Mouse (Mus musculus) ES-E14 (cell line): Measurements from ENCODE around the gene Foxp1. TPM values are rescaled to one million over a fixed set of nuclear protein-coding genes. Genes with fewer than 3 reads are reported as not detected.
A peak's percentile ranks its signal among the peaks of the same experiment; 100 is the strongest.

Experiments
- DNase-seq: peaks from one replicate; pipeline ENCODE4 v3.0.0-alpha.2; 2013; ENCODE audit warnings: low read depth, low spot score
- H3K27ac ChIP-seq: 2 replicates; pipeline ENCODE4 v1.5.1; 2012; ENCODE audit warnings: low read depth, mild to moderate bottlenecking, low read length, moderate library complexity, mixed read lengths; ENCODE audit not compliant: poor library complexity, insufficient read depth, severe bottlenecking
- H3K36me3 ChIP-seq: 2 replicates; pipeline ENCODE4 v1.6.1; 2012; ENCODE audit warnings: mild to moderate bottlenecking, low read length, moderate library complexity, mixed read lengths; ENCODE audit not compliant: control insufficient read depth, poor library complexity, insufficient read depth, severe bottlenecking
- H3K4me1 ChIP-seq, 2 experiments: fragments of 150-350 bp in 1 of 2; sonication (generic) in 1 of 2; 2 replicates each; pipeline ENCODE4 v1.6.1; 2012; ENCODE audit warnings: low read length in 2 of 2, mild to moderate bottlenecking in 1 of 2, mixed read lengths in 1 of 2; ENCODE audit not compliant: control insufficient read depth in 2 of 2, insufficient read depth in 2 of 2, poor library complexity in 1 of 2
- H3K4me3 ChIP-seq, 2 experiments: fragments of 150-350 bp in 1 of 2; sonication (generic) in 1 of 2; 2 replicates each; pipeline ENCODE4 v1.5.1; 2012; ENCODE audit warnings: low read length in 2 of 2, low read depth in 1 of 2, mild to moderate bottlenecking in 1 of 2, mixed read lengths in 1 of 2; ENCODE audit not compliant: insufficient read depth in 1 of 2, poor library complexity in 1 of 2, severe bottlenecking in 1 of 2
- H3K9ac ChIP-seq: 2 replicates; pipeline ENCODE4 v1.6.1; 2012; ENCODE audit warnings: low read depth, mild to moderate bottlenecking, low read length, mixed read lengths; ENCODE audit not compliant: poor library complexity, insufficient read depth, severe bottlenecking
- H3K9me3 ChIP-seq: fragments of 150-350 bp; sonication (generic); 2 replicates; pipeline ENCODE4 v1.6.1; 2012; ENCODE audit warnings: low read depth, mild to moderate bottlenecking, low read length; ENCODE audit not compliant: control insufficient read depth, insufficient read depth
- CHD2 ChIP-seq: IDR thresholded peaks from 2 replicates; pipeline ENCODE4 v1.6.1; 2014; ENCODE audit warnings: mild to moderate bottlenecking, low read depth, low read length, inconsistent platforms
- HCFC1 ChIP-seq: IDR thresholded peaks from 2 replicates; pipeline ENCODE4 v1.6.1; 2012; ENCODE audit warnings: low read length, inconsistent platforms, borderline replicate concordance; ENCODE audit not compliant: insufficient read depth
- MAFK ChIP-seq: IDR thresholded peaks from 2 replicates; pipeline ENCODE4 v1.6.1; 2014; ENCODE audit warnings: mild to moderate bottlenecking, low read depth, low read length, inconsistent platforms; ENCODE audit not compliant: insufficient read depth
- ZC3H11A ChIP-seq: IDR thresholded peaks from 2 replicates; pipeline ENCODE4 v1.6.1; 2012; ENCODE audit warnings: low read depth, mild to moderate bottlenecking, inconsistent platforms, low read length, borderline replicate concordance
- ZNF384 ChIP-seq: IDR thresholded peaks from 2 replicates; pipeline ENCODE4 v1.6.1; 2012; ENCODE audit warnings: low read depth, low read length, inconsistent platforms
- in situ Hi-C, 2 experiments: fragments of 600-800 bp; cut with MboI; formaldehyde crosslinking; loops; one replicate each; pipeline ENCODE4 v1.15.1; 2025; ENCODE audit warnings: low sequenced_read_pairs in 2 of 2, inconsistent platforms in 1 of 2; ENCODE audit not compliant: unreplicated experiment in 2 of 2
- total RNA-seq: library from RNA; depleted of rRNA; stranded (reverse); fragments of 300-350 nt; gene quantifications from 2 replicates; pipeline ENCODE4 v1.2.3, GENCODE M21; 2012

The Foxp1 gene
- total RNA-seq, 1 experiment: 70.0 TPM

DNA sequence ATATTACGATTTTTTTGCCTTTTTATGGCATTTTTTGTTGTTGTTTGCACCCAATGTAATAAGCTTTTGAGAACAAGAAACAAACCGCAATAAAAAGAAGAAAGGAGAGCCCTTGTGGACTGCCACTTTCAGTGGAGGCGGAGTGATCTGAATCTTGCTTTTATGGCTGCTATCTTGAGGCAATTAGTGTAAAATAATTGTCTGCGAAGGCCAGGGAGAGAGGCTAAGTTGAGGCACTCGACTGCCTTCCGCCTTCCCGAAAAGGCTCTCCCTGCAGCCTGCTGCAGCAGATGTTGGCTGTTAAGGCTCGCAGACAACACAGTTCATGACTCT, 37.7 kb downstream of the Foxp1 start:
- peaks cover 2 to 5% of the 10 kb centered on the region in 2 experiments; a peak in 1 of 4 replicates for H3K4me1 ChIP-seq
- no peak for TF ChIP-seq ZNF384
- no peak for TF ChIP-seq CHD2
- TF ChIP-seq ZC3H11A: no peak
- TF ChIP-seq MAFK: no peak
- TF ChIP-seq HCFC1: no peak
- H3K9ac ChIP-seq: no peak overlapping the region
- DNase-seq: no peak
- no peak overlapping the region for H3K27ac ChIP-seq
- H3K4me3 ChIP-seq: peak overlapping the region; percentile 5 to 10; a peak in 2 of 4 replicates
- H3K36me3 ChIP-seq: no peaks in the 10 kb centered on the region
- in situ Hi-C loops: no loop called here
- H3K9me3 ChIP-seq: no peaks in the 10 kb centered on the region

DNA sequence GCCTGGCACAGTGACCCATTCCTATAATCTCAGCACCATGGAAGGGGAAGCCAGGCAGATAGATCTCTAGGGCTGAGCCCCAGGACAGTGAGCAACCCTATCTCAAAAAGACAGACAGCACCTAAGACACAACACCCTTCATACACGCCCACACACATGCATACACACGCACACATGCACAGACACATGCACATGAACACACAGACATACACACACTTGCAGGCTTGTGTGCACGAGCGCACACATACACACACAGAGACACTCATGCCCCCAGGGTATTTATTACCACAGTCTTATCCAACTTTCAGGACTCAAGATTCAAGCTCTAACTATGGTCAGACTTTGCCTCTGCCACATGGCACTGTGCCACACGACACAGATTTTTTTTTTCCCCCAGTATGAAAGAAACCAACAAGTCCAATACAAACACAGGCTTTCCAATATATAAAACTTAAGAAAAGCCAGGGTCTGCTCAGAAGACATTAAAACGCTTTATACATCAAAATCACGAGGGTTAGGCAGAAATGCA, 38.3 kb downstream of the Foxp1 start:
- H3K9ac ChIP-seq: no peak overlapping the region
- no peak overlapping the region for H3K4me3 ChIP-seq
- no peaks in the 10 kb centered on the region for H3K9me3 ChIP-seq
- H3K27ac ChIP-seq: no peak overlapping the region
- H3K36me3 ChIP-seq: no peaks in the 10 kb centered on the region
- H3K4me1 ChIP-seq: peaks cover 2 to 5% of the 10 kb centered on the region in 2 experiments; a peak in 1 of 4 replicates
- no peak for TF ChIP-seq HCFC1
- no peak for TF ChIP-seq MAFK
- no peak for TF ChIP-seq ZNF384
- no peak for TF ChIP-seq CHD2
- no peak for TF ChIP-seq ZC3H11A
- no peak for DNase-seq
- in situ Hi-C loops: no loop called here

DNA sequence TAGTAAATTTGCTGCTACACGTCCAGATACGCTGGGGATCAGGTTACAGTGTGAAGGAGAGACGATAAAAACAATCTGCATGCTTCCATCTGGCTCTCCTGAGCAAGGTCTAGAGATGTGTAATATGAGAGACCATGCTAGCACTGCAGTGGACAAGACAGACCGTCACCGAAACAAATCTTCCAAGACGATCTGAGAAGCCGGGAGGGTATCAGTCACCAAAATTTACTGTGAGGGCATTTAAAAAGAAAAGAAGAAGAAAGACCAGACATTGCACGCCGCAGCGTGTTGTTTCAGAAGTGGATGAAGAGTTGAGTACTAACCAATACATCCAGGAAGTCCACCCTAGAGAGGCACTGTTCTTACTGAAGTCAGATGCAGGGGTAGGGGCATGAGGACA, 39.0 kb downstream of the Foxp1 start:
- TF ChIP-seq CHD2 (no peak), HCFC1 (no peak), ZNF384 (no peak), MAFK (no peak), ZC3H11A (no peak)
- H3K9me3 ChIP-seq: no peaks in the 10 kb centered on the region
- H3K36me3 ChIP-seq: no peaks in the 10 kb centered on the region
- H3K27ac ChIP-seq: no peak overlapping the region
- in situ Hi-C loops: no loop called here
- H3K4me3 ChIP-seq: no peak overlapping the region
- H3K9ac ChIP-seq: no peak overlapping the region
- peaks cover 2 to 5% of the 10 kb centered on the region in 2 experiments; a peak in 1 of 4 replicates for H3K4me1 ChIP-seq
- no peak for DNase-seq

DNA sequence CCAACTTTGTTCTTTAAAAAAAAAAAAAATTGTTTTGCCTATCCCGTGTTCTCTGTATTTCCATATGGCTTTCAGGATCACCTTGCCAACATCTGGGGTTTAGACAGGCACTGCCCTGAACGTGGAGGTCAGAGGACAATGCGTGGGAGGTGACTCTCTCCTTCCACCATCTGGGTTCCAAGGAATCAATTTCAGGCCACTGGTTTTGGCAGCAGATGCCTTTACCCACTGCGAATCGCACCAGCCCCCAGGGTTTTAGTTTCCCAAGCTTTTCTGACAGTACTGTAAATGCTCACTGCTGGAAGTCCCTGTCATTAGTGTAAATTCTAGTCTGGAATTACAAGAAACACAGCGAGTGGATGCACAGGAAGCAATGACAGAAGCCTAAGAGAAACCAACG, 41.0 kb downstream of the Foxp1 start:
- in situ Hi-C loops: no loop called here
- no peaks in the 10 kb centered on the region for H3K9me3 ChIP-seq
- peaks cover 2 to 5% of the 10 kb centered on the region in 2 experiments; a peak in 1 of 4 replicates for H3K4me1 ChIP-seq
- no peaks in the 10 kb centered on the region for H3K36me3 ChIP-seq
- no peak for DNase-seq
- no peak for TF ChIP-seq MAFK
- no peak for TF ChIP-seq ZNF384
- TF ChIP-seq CHD2: no peak
- TF ChIP-seq ZC3H11A: no peak
- no peak for TF ChIP-seq HCFC1
- H3K27ac ChIP-seq: no peak overlapping the region
- H3K9ac ChIP-seq: no peak overlapping the region
- H3K4me3 ChIP-seq: no peak overlapping the region
